In genomic region chr9:28222726-28223125, GRCm38 (mm10) we compare ENCODE assay signal across 33 mouse cellular contexts.
"Had no signal": no experiment of that assay in that cellular context is flagged by ENCODE, and none has a peak within 500 bp of the region (broad histone marks: within the 10 kb centered on the region; RNA-seq: fewer than 3 reads in every experiment).

No protein-coding gene starts in this region.

- H3K9me3 ChIP-seq: heart, embryonic 12.5 days; heart, embryonic 13.5 days; heart, embryonic 15.5 days; hindbrain, embryonic 10.5 days; hindbrain, embryonic 12.5 days; hindbrain, embryonic 13.5 days; hindbrain, embryonic 15.5 days; intestine, embryonic 15.5 days; kidney, embryonic 15.5 days had no signal

- H3K4me1 ChIP-seq: heart, embryonic 12.5 days; heart, embryonic 13.5 days; heart, embryonic 15.5 days; hindbrain, embryonic 10.5 days; hindbrain, embryonic 12.5 days; hindbrain, embryonic 13.5 days; hindbrain, embryonic 15.5 days; intestine, embryonic 15.5 days; kidney, embryonic 15.5 days had no signal

- H3K4me3 ChIP-seq: heart, embryonic 12.5 days; heart, embryonic 13.5 days; heart, embryonic 15.5 days; hindbrain, embryonic 10.5 days; hindbrain, embryonic 12.5 days; hindbrain, embryonic 13.5 days; hindbrain, embryonic 15.5 days; intestine, embryonic 15.5 days; kidney, embryonic 15.5 days; left cerebral cortex, adult 2 months had no signal

- H3K9ac ChIP-seq: heart, embryonic 12.5 days; heart, embryonic 13.5 days; heart, embryonic 15.5 days; hindbrain, embryonic 12.5 days; hindbrain, embryonic 13.5 days; hindbrain, embryonic 14.5 days; hindbrain, embryonic 15.5 days; intestine, embryonic 15.5 days; kidney, embryonic 15.5 days had no signal

- H3K27ac ChIP-seq: heart, embryonic 13.5 days; heart, embryonic 15.5 days; hindbrain, embryonic 10.5 days; hindbrain, embryonic 12.5 days; hindbrain, embryonic 13.5 days; hindbrain, embryonic 14.5 days; hindbrain, embryonic 15.5 days; hindbrain, postnatal 0 days; intestine, embryonic 15.5 days; kidney, embryonic 15.5 days; kidney, postnatal 0 days; left cerebral cortex, adult 2 months had no signal

- H3K36me3 ChIP-seq: heart, embryonic 12.5 days; heart, embryonic 13.5 days; heart, embryonic 15.5 days; hindbrain, embryonic 10.5 days; hindbrain, embryonic 12.5 days; hindbrain, embryonic 13.5 days; hindbrain, embryonic 15.5 days; intestine, embryonic 15.5 days; kidney, embryonic 15.5 days had no signal

- H3K4me2 ChIP-seq: heart, embryonic 12.5 days; heart, embryonic 13.5 days; heart, embryonic 15.5 days; hindbrain, embryonic 12.5 days; hindbrain, embryonic 13.5 days; hindbrain, embryonic 14.5 days; hindbrain, embryonic 15.5 days; intestine, embryonic 15.5 days; kidney, embryonic 15.5 days had no signal

- ATAC-seq: hindbrain, embryonic 16.5 days; hindbrain, postnatal 0 days; inflammation-experienced regulatory T-cells, adult 6 months; intestine, embryonic 15.5 days; intestine, embryonic 16.5 days; intestine, postnatal 0 days had no signal

- DNase-seq: heart, postnatal 10 days; heart, postnatal 14 days; heart, postnatal 36 days; heart, postnatal 4 days; kidney, adult 11 months; kidney, adult 18-20 months; kidney, adult 2 months; kidney, adult 8-10 months; kidney, adult 9 months; kidney, postnatal 10 days; kidney, postnatal 14 days; kidney, postnatal 25 days; kidney, postnatal 36 days; kidney, postnatal 4 days; layer of hippocampus, adult 9-11 months; layer of hippocampus, postnatal 36 days had no signal

- H3K27me3 ChIP-seq: heart, embryonic 12.5 days; heart, embryonic 13.5 days; heart, embryonic 15.5 days; hindbrain, embryonic 12.5 days; hindbrain, embryonic 13.5 days; hindbrain, embryonic 15.5 days; intestine, embryonic 15.5 days; kidney, embryonic 15.5 days had no signal
